Mouse (Mus musculus): Measurements from ENCODE around the gene Cbln3. TPM values are rescaled to one million over a fixed set of nuclear protein-coding genes. Genes with fewer than 3 reads are reported as not detected.

Cbln3 gene
- polyA plus RNA-seq, 1 experiment from 2014 or later: 0.33 TPM

GRCm38 (mm10) chr14:55897671-55898070 lies 13.5 kb upstream of the Cbln3 start:
- no peak for DNase-seq (ENCODE audit: low spot score)
- H3K36me3 ChIP-seq: peaks cover 57% of the 10 kb centered on the region
- peaks cover 25% of the 10 kb centered on the region for H3K4me1 ChIP-seq (replicated peaks)
- no peak overlapping the region for H3K27ac ChIP-seq
- H3K27me3 ChIP-seq (ENCODE audit: insufficient read depth, poor library complexity, severe bottlenecking): 0 out of 2 replicates have a peak, but pooled peaks cover 8% of the 10 kb centered on the region
- no peak overlapping the region for H3K4me3 ChIP-seq
- 94% methylated on average over 12 of the region's 12 CpGs for WGBS
- no peaks in the 10 kb centered on the region for H3K9me3 ChIP-seq

DNA sequence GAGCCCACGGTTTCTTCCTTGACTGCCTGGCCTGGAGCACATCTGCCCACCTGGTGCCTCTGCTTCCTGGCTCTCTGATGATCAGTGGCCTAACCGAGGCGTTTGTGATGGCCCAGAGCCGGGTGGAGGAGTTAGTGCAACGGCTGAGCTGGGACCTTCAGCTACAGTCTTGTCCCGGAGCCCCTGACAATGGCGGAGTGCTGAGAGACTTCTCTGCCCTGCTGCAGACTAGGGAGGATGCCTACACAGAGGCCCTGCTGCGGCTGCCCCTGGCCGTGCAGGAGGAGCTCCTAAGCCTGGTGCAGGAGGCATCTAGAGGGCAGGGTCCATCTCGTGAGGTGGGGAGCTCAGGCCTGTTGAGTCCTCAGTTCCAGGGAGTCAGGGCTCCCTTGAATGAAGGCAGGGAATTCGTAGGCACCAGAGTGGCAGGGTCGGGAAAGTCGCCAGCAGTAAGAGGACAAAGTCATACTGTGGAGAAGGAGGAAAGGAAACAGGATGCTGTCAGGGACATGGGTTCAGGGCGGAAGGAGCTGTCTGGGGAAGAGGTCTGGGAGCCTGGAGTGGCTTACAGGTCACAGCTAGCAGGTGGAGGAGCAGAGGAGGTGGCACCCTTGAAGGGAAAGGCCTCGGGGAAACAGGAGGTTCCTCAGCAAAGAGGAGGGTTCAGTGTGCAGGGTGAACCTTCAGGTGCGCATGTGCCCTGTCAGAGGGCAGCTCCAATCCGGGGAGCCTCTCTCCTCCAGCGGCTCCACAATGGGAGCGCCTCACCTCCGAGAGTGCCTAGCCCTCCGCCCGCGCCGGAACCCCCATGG lies 2.6 kb upstream of the Cbln3 start:
- Histone ChIP-seq H3K4me1 (replicated peaks) (peaks cover 50% of the 10 kb centered on the region), H3K36me3 (peaks cover 57% of the 10 kb centered on the region), H3K27me3 (ENCODE audit: insufficient read depth, poor library complexity, severe bottlenecking) (peaks cover 3% of the 10 kb centered on the region; the same call in 1 of the 2 replicates), H3K4me3 (peak overlapping the region; percentile 93), H3K9me3 (no peaks in the 10 kb centered on the region), H3K27ac (peak overlapping the region; percentile 53; the same call in 1 of the 2 replicates)
- no peak for DNase-seq (ENCODE audit: low spot score)
- 86% methylated on average over 24 of the region's 24 CpGs for WGBS

DNA sequence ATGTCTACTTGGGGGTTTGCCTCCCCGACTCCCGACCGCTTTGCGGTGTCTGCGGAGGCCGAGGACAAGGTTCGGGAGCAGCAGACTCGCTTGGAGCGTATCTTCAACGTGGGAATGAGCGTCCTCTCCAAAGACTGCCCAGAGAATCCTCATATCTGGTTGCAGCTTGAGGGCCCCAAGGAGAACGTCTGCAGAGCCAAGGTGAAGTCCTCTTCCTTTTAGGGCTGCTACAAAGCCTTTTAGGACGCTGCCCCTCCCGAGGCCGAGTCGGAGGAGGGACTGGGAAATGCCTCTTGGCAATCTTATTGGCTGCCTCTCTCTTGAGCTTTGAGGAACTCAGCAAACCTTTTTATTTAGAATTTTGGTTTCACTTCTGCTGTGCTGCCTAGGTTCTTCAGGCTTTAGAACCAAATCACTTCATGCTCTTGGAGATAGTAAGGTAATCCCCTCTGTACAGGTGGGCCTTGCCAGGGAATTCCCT lies 1.6 kb upstream of the Cbln3 start:
- no peak for DNase-seq (ENCODE audit: low spot score)
- H3K27ac ChIP-seq: peak overlapping the region; percentile 97
- WGBS: 12% methylated on average over 16 of the region's 16 CpGs

DNA sequence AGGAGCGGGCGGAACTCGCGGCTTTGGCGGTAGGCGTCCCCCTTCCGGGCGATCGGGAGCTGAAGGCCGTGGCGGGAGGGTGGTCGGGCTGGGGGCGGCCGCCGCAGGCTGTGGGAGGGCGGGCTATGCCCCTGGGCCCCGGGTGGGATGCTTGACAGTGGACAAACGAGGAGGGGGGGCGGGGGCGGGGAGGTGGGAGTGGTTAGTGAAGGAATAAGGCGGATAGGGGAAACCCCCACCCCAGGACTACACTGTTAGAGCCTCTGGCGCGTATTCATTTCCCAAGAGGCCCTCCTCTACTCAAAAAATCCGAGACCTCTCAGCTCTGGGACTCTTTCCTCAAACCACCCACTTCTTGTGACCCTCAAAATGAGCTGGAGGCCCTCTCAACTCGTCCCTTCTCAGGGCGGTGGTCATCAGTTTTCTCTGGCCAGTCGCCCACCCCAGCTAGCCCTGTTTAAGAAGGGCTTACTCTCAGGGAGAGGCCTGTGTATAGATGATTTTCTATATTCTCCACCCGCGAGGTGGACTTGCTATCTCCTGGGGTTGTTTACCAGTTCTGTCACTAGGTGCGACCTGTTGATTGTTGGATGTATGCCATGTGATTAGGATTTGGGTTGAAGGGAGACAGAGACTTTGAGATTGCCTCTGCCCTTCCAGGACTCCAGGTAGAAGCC lies 1.1 kb upstream of the Cbln3 start:
- 1% methylated on average over 29 of the region's 30 CpGs for WGBS

More for the DNA sequence above, 1.6 kb upstream of the Cbln3 start:
- peaks cover 3% of the 10 kb centered on the region; the same call in 1 of the 2 replicates for H3K27me3 ChIP-seq (ENCODE audit: insufficient read depth, poor library complexity, severe bottlenecking)
- peaks cover 47% of the 10 kb centered on the region for H3K36me3 ChIP-seq
- peaks cover 50% of the 10 kb centered on the region for H3K4me1 ChIP-seq (replicated peaks)
- no peaks in the 10 kb centered on the region for H3K9me3 ChIP-seq
- H3K4me3 ChIP-seq: peak overlapping the region; percentile 93

GRCm38 (mm10) chr14:55884713-55885113 lies 521 bp upstream of the Cbln3 start, which contains the start of gene Khnyn:
Khnyn (plus strand) TSS chr14:55884947.
- DNase-seq (ENCODE audit: low spot score): peak; percentile 91
- Histone ChIP-seq H3K27ac (peak within 1 kb of the TSS; percentile 97), H3K27me3 (ENCODE audit: insufficient read depth, poor library complexity, severe bottlenecking) (peaks cover 3% of the 10 kb centered on the region; the same call in 1 of the 2 replicates), H3K4me1 (replicated peaks) (peaks cover 50% of the 10 kb centered on the region), H3K36me3 (peaks cover 36% of the 10 kb centered on the region), H3K9me3 (no peaks in the 10 kb centered on the region), H3K4me3 (peak within 1 kb of the TSS; percentile 93)
- under 1% methylated on average over 30 of the region's 30 CpGs for WGBS

More for the DNA sequence above, 1.1 kb upstream of the Cbln3 start:
- Histone ChIP-seq H3K27ac (peak overlapping the region; percentile 97), H3K27me3 (ENCODE audit: insufficient read depth, poor library complexity, severe bottlenecking) (peaks cover 3% of the 10 kb centered on the region; the same call in 1 of the 2 replicates), H3K4me1 (replicated peaks) (peaks cover 50% of the 10 kb centered on the region), H3K4me3 (peak overlapping the region; percentile 93), H3K9me3 (no peaks in the 10 kb centered on the region), H3K36me3 (peaks cover 41% of the 10 kb centered on the region)
- no peak for DNase-seq (ENCODE audit: low spot score)

DNA sequence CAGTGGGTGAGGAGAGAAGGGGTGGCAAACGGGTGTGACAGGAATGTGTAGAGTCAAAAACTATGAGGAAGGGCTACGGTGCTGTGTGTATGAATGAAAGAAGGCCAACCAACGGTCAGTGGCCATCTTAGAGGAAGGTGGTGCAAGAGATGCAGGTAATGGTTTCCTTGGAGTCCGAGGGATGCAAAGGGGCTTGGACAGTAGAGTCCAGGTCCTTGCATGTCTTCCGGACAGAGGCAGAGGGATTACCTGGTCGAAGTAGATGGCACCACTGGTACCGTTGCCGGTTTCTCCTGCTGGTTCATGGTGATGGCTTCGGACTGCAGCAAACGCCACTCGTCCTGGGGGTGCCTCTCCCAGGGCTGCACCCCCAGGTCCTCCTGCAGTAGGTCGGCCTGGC lies 529 bp downstream of the Cbln3 start:
- H3K4me1 ChIP-seq (replicated peaks): peaks cover 51% of the 10 kb centered on the region
- WGBS: 89% methylated on average over 12 of the region's 12 CpGs
- peaks cover 3% of the 10 kb centered on the region; the same call in 1 of the 2 replicates for H3K27me3 ChIP-seq (ENCODE audit: insufficient read depth, poor library complexity, severe bottlenecking)
- H3K36me3 ChIP-seq: peaks cover 25% of the 10 kb centered on the region
- no peak for DNase-seq (ENCODE audit: low spot score)
- no peak overlapping the region for H3K4me3 ChIP-seq
- peak overlapping the region; percentile 97 for H3K27ac ChIP-seq
- H3K9me3 ChIP-seq: no peaks in the 10 kb centered on the region

GRCm38 (mm10) chr14:55883149-55883661 lies 987 bp downstream of the Cbln3 start:
- Histone ChIP-seq H3K4me1 (replicated peaks) (peaks cover 55% of the 10 kb centered on the region), H3K9me3 (no peaks in the 10 kb centered on the region), H3K4me3 (no peak overlapping the region), H3K27me3 (ENCODE audit: insufficient read depth, poor library complexity, severe bottlenecking) (peaks cover 3% of the 10 kb centered on the region; the same call in 1 of the 2 replicates), H3K36me3 (peaks cover 21% of the 10 kb centered on the region), H3K27ac (no peak overlapping the region)
- WGBS: 91% methylated on average over 13 of the region's 13 CpGs
- DNase-seq (ENCODE audit: low spot score): no peak

GRCm38 (mm10) chr14:55882171-55882641 lies 2.0 kb downstream of the Cbln3 start:
- peaks cover 60% of the 10 kb centered on the region for H3K4me1 ChIP-seq (replicated peaks)
- DNase-seq (ENCODE audit: low spot score): no peak
- peaks cover 3% of the 10 kb centered on the region; the same call in 1 of the 2 replicates for H3K27me3 ChIP-seq (ENCODE audit: insufficient read depth, poor library complexity, severe bottlenecking)
- H3K27ac ChIP-seq: no peak overlapping the region
- H3K36me3 ChIP-seq: peaks cover 11% of the 10 kb centered on the region
- H3K4me3 ChIP-seq: no peak overlapping the region
- H3K9me3 ChIP-seq: no peaks in the 10 kb centered on the region
- WGBS: 58% methylated on average over 6 of the region's 6 CpGs

DNA sequence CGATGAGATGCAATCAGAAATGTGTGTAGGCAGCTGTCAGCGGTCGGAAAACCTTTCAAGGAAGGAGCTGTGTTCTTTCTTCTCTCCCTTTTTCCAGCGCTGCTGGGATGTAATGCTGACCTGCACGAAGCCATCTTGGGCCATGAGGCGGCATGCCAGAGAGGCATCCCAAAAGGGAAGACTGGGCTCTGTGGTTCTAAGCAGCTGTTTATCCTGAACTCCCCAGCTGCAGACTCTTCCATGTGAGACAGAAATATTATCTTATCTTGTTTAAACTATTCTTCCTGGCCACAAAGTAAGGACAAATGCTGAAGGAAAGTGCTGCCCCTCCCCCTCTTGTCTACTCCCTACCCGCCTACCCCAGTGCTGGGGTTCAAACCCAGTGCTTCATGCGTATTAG lies 3.2 kb downstream of the Cbln3 start:
- Histone ChIP-seq H3K9me3 (no peaks in the 10 kb centered on the region), H3K27ac (no peak overlapping the region), H3K27me3 (ENCODE audit: insufficient read depth, poor library complexity, severe bottlenecking) (peaks cover 3% of the 10 kb centered on the region; the same call in 1 of the 2 replicates), H3K36me3 (no peaks in the 10 kb centered on the region), H3K4me3 (no peak overlapping the region), H3K4me1 (replicated peaks) (peaks cover 48% of the 10 kb centered on the region)
- 87% methylated on average over 8 of the region's 8 CpGs for WGBS
- DNase-seq (ENCODE audit: low spot score): no peak

GRCm38 (mm10) chr14:55879623-55880022 lies 4.6 kb downstream of the Cbln3 start:
- Histone ChIP-seq H3K27ac (no peak overlapping the region), H3K4me1 (replicated peaks) (peaks cover 36% of the 10 kb centered on the region), H3K27me3 (ENCODE audit: insufficient read depth, poor library complexity, severe bottlenecking) (peaks cover 3% of the 10 kb centered on the region; the same call in 1 of the 2 replicates), H3K9me3 (no peaks in the 10 kb centered on the region), H3K4me3 (no peak overlapping the region), H3K36me3 (no peaks in the 10 kb centered on the region)
- 49% methylated on average over 1 of the region's 1 CpGs for WGBS
- peak; percentile 52 for DNase-seq (ENCODE audit: low spot score)

DNA sequence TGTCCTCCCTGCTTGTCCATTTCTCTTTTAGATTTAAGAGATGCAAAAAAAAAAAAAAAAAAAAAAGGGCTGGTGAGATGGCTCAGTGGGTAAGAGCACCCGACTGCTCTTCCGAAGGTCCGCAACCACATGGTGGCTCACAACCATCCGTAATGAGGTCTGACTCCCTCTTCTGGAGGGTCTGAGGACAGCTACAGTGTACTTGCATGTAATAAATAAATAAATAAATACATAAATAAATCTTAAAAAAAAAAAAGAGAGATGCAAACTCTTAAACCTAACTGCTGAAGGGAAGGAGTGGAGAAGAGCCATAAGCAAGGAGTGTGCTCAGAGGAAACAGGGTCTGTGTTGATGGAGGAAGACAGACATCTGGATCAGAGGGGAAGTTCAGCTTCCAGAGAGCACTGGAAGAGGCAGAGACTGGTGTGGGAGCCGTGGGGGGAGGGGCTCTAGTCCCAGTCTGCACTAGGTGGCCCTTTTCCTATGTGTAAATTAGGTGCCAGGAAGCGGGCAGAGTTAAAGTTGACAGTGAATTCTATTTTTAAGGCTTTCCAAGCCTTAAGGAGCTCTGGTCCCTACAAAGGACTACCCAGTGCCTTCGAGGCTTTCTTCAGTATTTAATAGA lies 5.8 kb downstream of the Cbln3 start:
- WGBS: 29% methylated on average over 7 of the region's 7 CpGs

More for the DNA sequence above, 5.8 kb downstream of the Cbln3 start:
- no peak for DNase-seq (ENCODE audit: low spot score)
- Histone ChIP-seq H3K4me3 (no peak overlapping the region), H3K27me3 (ENCODE audit: insufficient read depth, poor library complexity, severe bottlenecking) (peaks cover 3% of the 10 kb centered on the region; the same call in 1 of the 2 replicates), H3K9me3 (no peaks in the 10 kb centered on the region), H3K36me3 (no peaks in the 10 kb centered on the region), H3K27ac (no peak overlapping the region), H3K4me1 (replicated peaks) (peaks cover 35% of the 10 kb centered on the region)

Data from hindbrain, embryonic 10.5 days (tissue).